Mouse (Mus musculus) CH12.LX (cell line): ENCODE data around the gene Spryd3. TPM values are rescaled to one million over a fixed set of nuclear protein-coding genes. Genes with fewer than 3 reads are reported as not detected.

ENCODE experiments used
- DNase-seq: peaks from one replicate; pipeline ENCODE4 v3.0.0-alpha.2; 2013; ENCODE audit errors: extremely low read depth
- H3K27ac ChIP-seq: 2 replicates; pipeline ENCODE4 v1.5.1; 2012; ENCODE audit warnings: low read depth, mild to moderate bottlenecking, control low read depth, moderate library complexity; ENCODE audit not compliant: insufficient read depth
- H3K27me3 ChIP-seq: replicated peaks from 2 replicates; pipeline ENCODE3; 2012; ENCODE audit warnings: inconsistent platforms
- H3K36me3 ChIP-seq, 2 experiments: replicated peaks in 1 of 2; 2 replicates each; pipeline versions ENCODE3 to v1.6.1; 2012; ENCODE audit warnings: inconsistent platforms in 1 of 2, low read length in 1 of 2, mild to moderate bottlenecking in 1 of 2, mixed read lengths in 1 of 2, moderate library complexity in 1 of 2; ENCODE audit not compliant: control insufficient read depth in 1 of 2, insufficient read depth in 1 of 2
- H3K4me1 ChIP-seq, 2 experiments: 2 replicates each; pipeline ENCODE4 v1.6.1; 2012; ENCODE audit warnings: inconsistent platforms in 1 of 2, moderate library complexity in 1 of 2; ENCODE audit not compliant: insufficient read depth in 2 of 2, control insufficient read depth in 1 of 2
- H3K4me2 ChIP-seq: 2 replicates; pipeline ENCODE4 v1.6.1; 2012; ENCODE audit warnings: low read depth, mild to moderate bottlenecking, control low read depth; ENCODE audit not compliant: poor library complexity, insufficient read depth, severe bottlenecking
- H3K4me3 ChIP-seq, 3 experiments: fragments of 150-350 bp in 1 of 3; sonication (generic) in 1 of 3; replicated peaks in 1 of 3; 2 replicates each; pipeline versions ENCODE3 to v1.5.1; 2011 to 2012; ENCODE audit warnings: low read depth in 2 of 3, low read length in 2 of 3, mild to moderate bottlenecking in 2 of 3, moderate library complexity in 2 of 3, control low read depth in 1 of 3, improper control_type of control experiment in 1 of 3, inconsistent platforms in 1 of 3, mixed read lengths in 1 of 3; ENCODE audit not compliant: poor library complexity in 1 of 3
- H3K79me2 ChIP-seq: replicated peaks from 2 replicates; pipeline ENCODE4 v1.6.1; 2012; ENCODE audit warnings: mild to moderate bottlenecking, moderate library complexity; ENCODE audit not compliant: control insufficient read depth, poor library complexity, insufficient read depth, severe bottlenecking; ENCODE audit errors: extremely low read depth
- H3K9ac ChIP-seq: 2 replicates; pipeline ENCODE4 v1.6.1; 2012; ENCODE audit warnings: low read depth, mild to moderate bottlenecking, control low read depth, moderate library complexity; ENCODE audit not compliant: insufficient read depth
- H3K9me3 ChIP-seq: replicated peaks from 2 replicates; pipeline ENCODE3; 2012; ENCODE audit warnings: low read length, inconsistent platforms, mixed read lengths
- ETS1 ChIP-seq: conservative IDR thresholded peaks from 2 replicates; pipeline ENCODE4 v1.6.1; 2012; ENCODE audit warnings: low read depth, mild to moderate bottlenecking, inconsistent platforms, low read length, improper control_type of control experiment, moderate library complexity
- GABPA ChIP-seq: IDR thresholded peaks from 2 replicates; pipeline ENCODE4 v1.6.1; 2012; ENCODE audit warnings: low read depth, low read length, improper control_type of control experiment, inconsistent platforms; ENCODE audit not compliant: insufficient replicate concordance
- HCFC1 ChIP-seq: IDR thresholded peaks from 2 replicates; pipeline ENCODE4 v1.6.1; 2012; ENCODE audit warnings: low read depth, mild to moderate bottlenecking, inconsistent platforms, low read length, improper control_type of control experiment
- JUND ChIP-seq: conservative IDR thresholded peaks from 2 replicates; pipeline ENCODE4 v1.6.1; 2011; ENCODE audit warnings: low read depth, low read length, improper control_type of control experiment
- KAT2A ChIP-seq: IDR thresholded peaks from 2 replicates; pipeline ENCODE4 v1.6.1; 2012; ENCODE audit warnings: low read length, improper control_type of control experiment, inconsistent platforms; ENCODE audit not compliant: insufficient replicate concordance
- NELFE ChIP-seq: IDR thresholded peaks from 2 replicates; pipeline ENCODE4 v1.6.1; 2011; ENCODE audit warnings: low read depth, low read length, improper control_type of control experiment
- NRF1 ChIP-seq: IDR thresholded peaks from 2 replicates; pipeline ENCODE4 v1.6.1; 2014; ENCODE audit warnings: low read depth, mild to moderate bottlenecking, inconsistent platforms, low read length, improper control_type of control experiment, moderate library complexity
- POLR2AphosphoS2 ChIP-seq: IDR thresholded peaks from 2 replicates; pipeline ENCODE4 v1.6.1; 2011; ENCODE audit warnings: low read depth, low read length, improper control_type of control experiment
- SMC3 ChIP-seq: IDR thresholded peaks from 2 replicates; pipeline ENCODE4 v1.6.1; 2011; ENCODE audit warnings: low read depth, low read length, improper control_type of control experiment
- TCF12 ChIP-seq: IDR thresholded peaks from 2 replicates; pipeline ENCODE4 v1.6.1; 2014; ENCODE audit warnings: low read depth, mild to moderate bottlenecking, inconsistent platforms, low read length, improper control_type of control experiment
- USF2 ChIP-seq: conservative IDR thresholded peaks from 2 replicates; pipeline ENCODE4 v1.6.1; 2011; ENCODE audit warnings: low read depth, low read length, improper control_type of control experiment
- ZKSCAN1 ChIP-seq: IDR thresholded peaks from 2 replicates; pipeline ENCODE4 v1.6.1; 2012; ENCODE audit warnings: low read depth, inconsistent platforms, low read length, improper control_type of control experiment, borderline replicate concordance
- ZNF384 ChIP-seq: IDR thresholded peaks from 2 replicates; pipeline ENCODE4 v1.6.1; 2012; ENCODE audit warnings: low read depth, low read length, improper control_type of control experiment, inconsistent platforms
- dilution Hi-C: fragments of 300-500 bp; cut with MboI; formaldehyde crosslinking; loops from 2 replicates; pipeline ENCODE4 v1.14.3; 2020; ENCODE audit warnings: low sequenced_read_pairs; ENCODE audit not compliant: extremely low pct_unique_long_range_greater_than_20kb, extremely low pct_ligation_motif_present
- in situ Hi-C: fragments of 300-500 bp; cut with MboI; formaldehyde crosslinking; loops from 3 replicates; pipeline ENCODE4 v1.14.3; 2019; ENCODE audit warnings: low sequenced_read_pairs, low pct_ligation_motif_present, low pct_unique_long_range_greater_than_20kb, mixed read lengths
- polyA plus RNA-seq: library from polyadenylated mRNA; unstranded; fragments of >175 nt; gene quantifications from 2 replicates; pipeline ENCODE4 v1.2.1, GENCODE M21; 2012; ENCODE audit warnings: low read depth; ENCODE audit not compliant: insufficient read length
- total RNA-seq, 2 experiments: library from RNA; depleted of rRNA; stranded (reverse); fragments of 300-350 nt in 1 of 2; fragments of >200 nt in 1 of 2; gene quantifications; 2 replicates each; pipeline ENCODE4 v1.2.3; 2012 to 2014

Spryd3 gene
- total and polyA plus RNA-seq, 3 experiments, result 21.5 to 25.7 (median 21.6) TPM

- Histone ChIP-seq H3K4me3 (no peak overlapping the region), H3K4me2 (no peak overlapping the region)
These were observed 7.2 kb upstream of the Spryd3 start for GRCm38 (mm10) chr15:102142914-102143912.

DNA sequence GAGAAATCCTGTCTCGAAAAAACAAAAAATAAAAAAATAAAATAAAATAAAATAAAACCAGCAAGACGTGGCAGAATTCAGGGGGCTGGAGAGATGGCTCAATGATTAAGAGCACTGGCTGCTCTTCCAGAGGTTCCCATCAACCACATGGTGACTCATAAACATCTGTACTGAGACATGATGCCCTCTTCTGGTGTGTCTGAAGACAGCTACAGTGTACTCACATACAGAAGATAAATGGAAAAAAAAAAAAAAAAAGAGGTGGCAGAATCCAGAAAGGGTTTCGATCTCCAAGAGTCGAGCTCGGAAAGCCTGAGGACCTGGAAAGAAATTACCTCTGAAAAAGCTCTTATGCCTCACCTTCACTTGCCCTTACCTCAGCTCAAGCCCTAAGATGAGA lies 5.1 kb upstream of the Spryd3 start:
- Histone ChIP-seq H3K9ac (no peak overlapping the region), H3K4me1 (peaks cover 0 to 13% of the 10 kb centered on the region in 2 experiments; a peak in 2 of 4 replicates), H3K9me3 (no peaks in the 10 kb centered on the region), H3K27ac (no peak overlapping the region), H3K79me2 (no peaks in the 10 kb centered on the region), H3K4me3 (no peak overlapping the region), H3K4me2 (no peak overlapping the region), H3K36me3 (no peaks in the 10 kb centered on the region), H3K27me3 (peaks cover 48% of the 10 kb centered on the region)
- no peak for DNase-seq
- TF ChIP-seq ZNF384 (peak; percentile 55; the same call in 1 of the 2 replicates), TCF12 (no peak), NELFE (no peak)
- dilution Hi-C loops, result no loop called here
- in situ Hi-C loops, result no loop called here

More at GRCm38 (mm10) chr15:102142914-102143912, 7.2 kb upstream of the Spryd3 start:
- no peaks in the 10 kb centered on the region for H3K9me3 ChIP-seq
- H3K4me1 ChIP-seq, result peaks cover 3 to 13% of the 10 kb centered on the region in 2 experiments; a peak in 3 of 4 replicates
- in situ Hi-C loops, result no loop called here
- H3K36me3 ChIP-seq, result no peaks in the 10 kb centered on the region
- DNase-seq, result no peak
- H3K9ac ChIP-seq, result no peak overlapping the region
- no peak overlapping the region for H3K27ac ChIP-seq
- dilution Hi-C loops, result no loop called here
- no peaks in the 10 kb centered on the region for H3K79me2 ChIP-seq
- no peak for TF ChIP-seq NELFE
- TF ChIP-seq HCFC1, result no peak
- no peak for TF ChIP-seq KAT2A
- no peak for TF ChIP-seq JUND
- no peak for TF ChIP-seq POLR2AphosphoS2
- no peak for TF ChIP-seq GABPA
- peaks cover 47% of the 10 kb centered on the region for H3K27me3 ChIP-seq

- dilution Hi-C loops, result no loop called here
- Histone ChIP-seq H3K9ac (peak overlapping the region; percentile 74), H3K4me1 (peaks cover 0 to 17% of the 10 kb centered on the region in 2 experiments; a peak in 2 of 4 replicates), H3K9me3 (no peaks in the 10 kb centered on the region), H3K27ac (no peak overlapping the region), H3K4me2 (peak overlapping the region; percentile 88; the same call in 1 of the 2 replicates), H3K79me2 (peaks cover 16% of the 10 kb centered on the region), H3K4me3 (peak overlapping the region; percentile 60 to 91 (median 86)), H3K36me3 (peaks cover 23 to 29% of the 10 kb centered on the region in 2 experiments), H3K27me3 (peaks cover 20% of the 10 kb centered on the region)
- no peak for DNase-seq
- peak; percentile 73 for TF ChIP-seq ZKSCAN1
- TF ChIP-seq SMC3, result no peak
- TF ChIP-seq ETS1, result no peak
- TF ChIP-seq TCF12, result no peak
- TF ChIP-seq NRF1, result no peak
- TF ChIP-seq USF2, result no peak
- in situ Hi-C loops, result loop anchor here (5.0 kb wide), 1 partner anchor 33 kb away; the partner anchor contains the start of gene Tns2
These were observed 409 bp downstream of the Spryd3 start for GRCm38 (mm10) chr15:102135522-102136128.
